Mouse (Mus musculus): ENCODE data around the gene Galr2.

The Galr2 gene

DNA sequence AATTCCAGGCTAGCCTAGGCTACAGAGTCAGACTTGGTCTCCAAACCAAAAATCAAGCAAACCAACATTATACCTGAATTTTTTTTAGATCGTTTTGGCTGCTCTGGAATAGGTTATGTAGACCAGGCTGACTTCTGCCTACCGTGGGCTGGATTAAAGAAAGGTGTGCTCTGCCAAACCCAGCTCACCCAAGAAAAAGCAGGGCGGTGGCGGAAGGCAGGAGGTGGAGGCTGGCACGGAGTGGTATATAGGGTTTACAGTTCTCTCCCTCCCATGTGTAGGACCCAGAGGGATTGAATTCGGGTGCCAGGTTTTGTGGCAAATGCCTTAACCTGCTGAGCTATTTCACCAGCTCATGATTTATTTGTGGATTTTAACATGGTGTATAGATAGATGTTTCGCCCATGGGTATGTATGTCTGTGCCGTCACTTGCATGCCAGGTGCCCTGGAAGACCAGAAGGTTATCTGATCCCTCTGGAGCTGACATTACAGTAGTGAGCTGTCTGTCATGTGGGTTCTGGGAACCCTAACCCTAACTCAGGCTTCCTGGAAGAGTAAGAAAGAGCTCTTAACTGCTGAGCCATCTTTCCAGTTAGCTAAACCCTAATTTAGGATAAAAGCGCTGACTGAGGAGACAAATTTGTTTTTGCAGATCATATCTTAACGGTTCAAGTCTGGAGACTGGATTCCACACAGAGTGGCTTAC, 26.4 kb downstream of the Galr2 start, which contains the start of gene Exoc7:
Gene Exoc7, minus strand, starts transcription at position 215 of the 707 bp plus-strand sequence.
- no peak for DNase-seq (ENCODE audit: low spot score)

DNA sequence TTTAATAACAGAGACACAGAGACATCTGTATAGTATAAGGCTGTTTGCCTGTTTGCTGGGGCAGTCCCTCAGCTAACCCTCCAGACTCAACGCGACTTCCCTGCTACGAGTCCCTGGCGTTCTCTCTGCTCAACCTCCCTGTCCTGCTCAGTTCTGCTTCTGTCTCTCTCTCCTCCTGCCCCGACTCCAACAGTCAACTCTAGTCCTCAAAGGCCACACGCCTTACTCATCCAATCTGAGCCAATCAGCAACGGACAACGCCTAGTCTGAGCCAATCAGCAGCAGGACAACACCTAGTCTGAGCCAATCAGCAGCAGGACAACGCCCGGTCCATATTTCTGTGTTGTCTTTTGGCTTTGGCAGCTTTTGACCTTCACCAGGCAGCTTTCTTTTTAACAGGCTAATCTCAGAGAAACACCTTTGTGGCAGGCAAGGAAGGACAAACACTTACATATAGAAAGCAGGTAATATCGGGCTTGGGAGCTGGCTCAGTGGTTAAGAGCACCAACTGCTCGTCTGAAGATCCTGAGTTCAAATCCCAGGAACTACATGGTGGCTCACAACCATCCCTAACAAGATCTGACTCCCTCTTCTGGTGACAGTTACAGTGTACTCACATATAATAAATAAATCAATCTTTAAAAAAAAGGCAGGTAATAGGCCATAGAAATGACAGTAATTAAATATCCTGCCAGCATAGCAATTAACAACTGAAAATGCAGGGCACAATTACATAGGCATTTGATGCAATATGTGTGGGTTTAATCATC, 27.2 kb downstream of the Galr2 start:
- no peak for DNase-seq (ENCODE audit: low spot score)

DNA sequence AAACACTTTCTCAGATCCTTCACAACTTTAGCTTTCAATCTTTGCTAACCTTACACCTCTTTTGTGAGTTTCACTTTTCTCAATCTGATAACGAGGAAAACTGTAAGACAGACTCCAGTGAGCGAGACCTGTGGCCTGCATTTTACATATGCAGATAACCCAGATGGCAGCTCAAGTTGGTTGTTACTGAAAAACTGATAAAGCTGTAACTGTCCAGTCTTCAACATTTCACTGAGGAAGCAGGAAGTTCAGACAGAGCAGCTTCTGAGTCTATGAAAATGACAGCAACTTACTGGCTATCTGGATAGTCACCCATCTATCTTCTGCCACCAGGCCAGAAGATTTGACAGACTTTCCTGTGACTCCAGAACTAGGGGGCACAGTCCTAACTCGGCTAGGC, 28.9 kb downstream of the Galr2 start:
- no peak for DNase-seq (ENCODE audit: low spot score)

DNA sequence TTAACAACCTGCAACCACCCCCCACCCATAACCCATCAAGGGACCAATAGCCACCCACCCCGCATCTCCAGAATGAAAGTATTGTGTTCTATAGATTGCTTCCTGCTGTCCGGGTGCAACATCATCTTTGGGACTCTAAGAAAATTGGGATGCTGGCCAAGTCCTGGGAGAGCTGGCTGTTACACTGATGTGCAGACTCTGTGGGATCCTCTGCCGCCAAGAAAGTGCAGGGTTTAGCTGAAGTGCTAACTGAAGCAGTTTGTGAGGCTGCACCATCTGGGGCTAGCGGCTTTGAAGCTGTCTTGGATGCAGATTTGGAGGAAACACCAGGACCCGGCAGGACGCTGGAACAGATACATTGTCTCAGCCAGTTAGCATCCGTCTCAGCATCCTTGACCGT, 30.4 kb downstream of the Galr2 start:
- no peak for DNase-seq (ENCODE audit: low spot score)

DNA sequence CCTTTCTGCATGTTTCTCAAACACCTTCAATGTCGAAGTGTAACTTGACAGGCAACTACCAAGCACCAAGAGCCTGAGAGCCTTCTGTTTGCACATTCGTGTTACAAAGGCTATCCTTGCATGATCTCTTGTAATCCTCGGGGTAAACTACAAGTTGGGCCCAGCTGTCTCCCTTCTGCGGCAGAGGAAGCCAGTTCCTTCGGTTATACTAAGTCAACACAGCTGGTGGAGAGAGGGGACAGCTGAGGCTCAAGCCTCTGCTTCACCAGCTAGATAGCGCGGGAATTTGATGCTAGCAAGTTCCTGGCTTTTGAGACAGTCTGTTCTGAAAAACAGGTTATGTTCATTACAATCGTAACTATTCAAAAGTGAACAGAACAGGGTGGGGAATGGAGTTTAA, 31.6 kb downstream of the Galr2 start:
- DNase-seq (ENCODE audit: low spot score) = no peak

GRCm38 (mm10) chr11:116318719-116319659, 38.2 kb downstream of the Galr2 start:
- peak; percentile 91 for DNase-seq (ENCODE audit: low spot score)

DNA sequence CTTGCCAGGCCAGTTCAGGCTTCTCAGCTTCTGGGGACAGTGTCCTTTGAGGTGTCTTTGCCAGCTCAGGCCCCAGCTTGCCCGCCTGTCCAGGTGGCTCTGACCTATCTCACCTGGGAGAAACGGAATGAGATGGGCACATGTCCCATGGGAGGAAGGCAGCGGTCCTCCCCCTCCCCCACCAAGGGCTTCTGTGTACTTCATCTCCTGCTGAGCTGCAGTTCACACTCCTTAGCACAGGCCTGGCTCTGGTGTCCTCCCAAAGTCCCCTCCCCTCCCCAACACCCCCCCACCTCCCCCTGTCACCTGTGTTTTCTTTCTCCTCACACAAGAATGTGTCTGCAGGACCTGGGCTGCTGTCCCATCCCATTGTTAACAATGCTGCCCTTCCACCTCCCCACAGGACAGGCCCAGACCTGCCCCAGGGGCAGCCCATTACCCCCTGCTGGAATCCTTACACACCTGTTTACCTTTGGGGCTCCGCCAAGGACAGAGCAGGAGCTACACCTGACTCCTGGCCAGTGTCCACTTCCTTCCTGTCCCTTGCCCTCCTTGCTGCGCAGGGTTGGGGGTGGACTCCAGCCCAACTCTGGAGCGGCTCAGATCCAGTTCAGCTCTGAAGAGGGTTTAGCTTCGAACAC, 46.3 kb downstream of the Galr2 start:
- DNase-seq (ENCODE audit: low spot score) = no peak

- no peak for DNase-seq (ENCODE audit: low spot score)
These were observed 48.8 kb downstream of the Galr2 start for GRCm38 (mm10) chr11:116329314-116330210.

- no peak for DNase-seq (ENCODE audit: low spot score)
These were observed 49.4 kb downstream of the Galr2 start for GRCm38 (mm10) chr11:116330211-116330518.

DNA sequence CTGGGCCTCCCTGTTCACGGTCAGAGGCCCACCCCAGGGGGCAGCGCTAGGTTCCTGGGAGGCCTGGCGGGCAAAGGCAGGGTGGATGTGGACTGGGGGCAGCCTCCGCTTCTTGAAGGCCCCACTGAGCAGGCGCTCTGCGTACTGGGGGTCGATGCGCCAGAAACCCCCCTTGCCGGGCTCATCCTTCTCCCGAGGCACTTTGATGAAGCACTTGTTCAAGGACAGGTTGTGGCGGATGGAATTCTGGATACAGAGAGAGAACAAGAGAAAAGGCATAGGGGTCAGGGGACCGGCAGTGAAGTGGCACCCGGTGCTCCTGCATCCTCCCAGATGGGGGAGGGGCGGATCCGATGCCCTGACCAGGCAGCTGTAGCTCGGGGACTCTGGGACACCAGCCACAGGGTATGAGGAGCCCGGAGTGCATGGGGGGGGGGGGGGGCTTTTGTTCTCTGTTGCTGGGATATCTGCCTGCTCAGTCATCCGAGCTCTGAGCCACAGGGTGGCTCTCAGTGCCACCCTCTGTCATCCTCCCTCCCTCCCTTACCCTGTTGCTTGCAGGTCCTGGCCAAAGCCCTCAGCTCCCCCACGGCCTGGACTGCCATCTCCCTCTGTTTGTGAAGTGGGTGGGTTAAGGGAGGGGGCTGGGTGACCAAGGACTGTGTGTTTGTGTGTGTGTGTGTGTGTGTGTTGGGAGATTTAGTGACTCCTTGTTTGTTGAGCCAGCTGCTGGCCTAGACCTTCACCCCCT, 51.7 kb downstream of the Galr2 start:
- DNase-seq (ENCODE audit: low spot score) = peak; percentile 67

DNA sequence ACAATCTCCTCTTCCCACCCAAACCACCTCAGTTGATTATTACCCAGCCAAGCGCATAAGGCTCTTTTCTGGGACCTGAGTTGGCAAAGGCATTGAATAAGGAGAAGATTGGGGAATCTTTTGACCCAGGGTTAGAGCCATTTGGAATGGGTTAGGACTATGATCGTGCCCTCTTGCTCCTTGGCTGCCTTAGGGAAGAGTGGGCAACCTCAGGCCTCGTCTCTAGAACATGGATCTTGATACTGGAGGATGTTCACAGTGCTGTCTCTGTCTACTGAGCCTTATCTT, 52.2 kb downstream of the Galr2 start:
- DNase-seq (ENCODE audit: low spot score) = no peak
